Mouse (Mus musculus) embryonic fibroblast, embryonic 13.5 days (primary cell): Measurements from ENCODE around the gene Mpzl1. TPM values are rescaled to one million over a fixed set of nuclear protein-coding genes. Genes with fewer than 3 reads are reported as not detected.

Experiments used
- H3K27ac ChIP-seq: 2 replicates; pipeline ENCODE4 v1.5.1; 2012; ENCODE audit warnings: low read length, control low read depth, inconsistent platforms; ENCODE audit not compliant: insufficient read depth
- H3K4me1 ChIP-seq: 2 replicates; pipeline ENCODE4 v1.6.1; 2011; ENCODE audit warnings: low read length; ENCODE audit not compliant: control insufficient read depth, insufficient read depth
- H3K4me3 ChIP-seq: 2 replicates; pipeline ENCODE4 v1.5.1; 2011; ENCODE audit warnings: mild to moderate bottlenecking, control low read depth, low read length; ENCODE audit not compliant: insufficient read depth
- CTCF ChIP-seq: IDR thresholded peaks from 2 replicates; pipeline ENCODE4 v1.5.1; 2011; ENCODE audit warnings: mild to moderate bottlenecking, control low read depth, low read length, moderate library complexity, borderline replicate concordance; ENCODE audit not compliant: insufficient read depth
- POLR2A ChIP-seq: IDR thresholded peaks from 2 replicates; pipeline ENCODE4 v1.6.1; 2011; ENCODE audit warnings: low read depth, mild to moderate bottlenecking, control low read depth, low read length, moderate library complexity
- polyA plus RNA-seq: library from polyadenylated mRNA; stranded (reverse); fragments of >200 nt; gene quantifications from 2 replicates; pipeline ENCODE4 v1.2.4, GENCODE M21; 2011; ENCODE audit warnings: low read depth; ENCODE audit not compliant: missing spikeins, insufficient read length

The Mpzl1 gene
- polyA plus RNA-seq, 1 experiment = 89.6 TPM

DNA sequence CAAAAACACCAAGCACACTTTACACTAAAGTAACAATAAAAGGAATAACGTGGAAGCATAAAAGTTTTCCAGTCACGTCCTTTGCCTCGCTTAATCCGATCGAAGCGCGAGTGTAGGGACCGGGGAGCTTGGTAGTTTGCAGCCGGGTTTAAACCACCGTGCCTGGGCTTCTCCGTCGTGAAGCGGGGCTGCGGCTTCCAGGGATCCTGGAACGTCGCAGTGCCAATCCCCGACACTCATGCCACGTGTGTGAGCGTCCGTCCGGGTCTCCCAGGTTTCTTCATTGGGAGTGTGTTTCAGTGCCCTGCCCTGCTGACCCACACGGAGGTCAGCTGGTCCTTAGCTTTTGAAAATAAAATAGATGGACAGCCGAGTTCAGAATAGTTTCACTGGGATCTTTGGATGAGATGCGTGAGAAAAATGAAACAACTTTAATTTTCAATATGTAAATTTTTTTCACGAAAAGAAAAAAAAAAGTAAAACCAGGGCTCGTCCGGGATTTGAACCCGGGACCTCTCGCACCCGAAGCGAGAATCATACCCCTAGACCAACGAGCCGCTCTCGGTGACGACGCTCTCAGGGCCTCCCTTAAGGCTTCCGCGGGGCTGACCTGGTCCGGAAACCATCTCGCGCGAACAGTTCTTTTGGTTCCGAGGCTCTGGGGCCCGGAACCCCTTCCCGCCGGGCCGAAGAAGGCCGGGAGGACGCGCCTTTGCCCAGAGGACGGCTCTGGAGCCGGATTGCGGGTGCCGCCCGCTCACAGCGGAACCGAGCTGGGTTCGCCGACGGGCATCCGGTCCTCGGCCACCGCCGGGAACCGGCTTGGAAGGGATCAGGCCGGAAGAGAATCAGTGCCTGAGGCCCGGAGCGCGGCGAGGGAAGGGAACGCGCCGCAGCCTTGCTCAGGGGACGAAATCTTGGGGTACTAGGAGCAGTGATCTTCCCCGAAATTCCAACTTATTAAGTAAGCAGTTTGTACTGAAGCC lies 7.7 kb upstream of the Mpzl1 start:
- no peak for TF ChIP-seq CTCF
- TF ChIP-seq POLR2A = peak; percentile 81
- peak overlapping the region; percentile 92 for H3K4me3 ChIP-seq
- peak overlapping the region; percentile 87 for H3K27ac ChIP-seq
- peaks cover 3% of the 10 kb centered on the region; the same call in 1 of the 2 replicates for H3K4me1 ChIP-seq

DNA sequence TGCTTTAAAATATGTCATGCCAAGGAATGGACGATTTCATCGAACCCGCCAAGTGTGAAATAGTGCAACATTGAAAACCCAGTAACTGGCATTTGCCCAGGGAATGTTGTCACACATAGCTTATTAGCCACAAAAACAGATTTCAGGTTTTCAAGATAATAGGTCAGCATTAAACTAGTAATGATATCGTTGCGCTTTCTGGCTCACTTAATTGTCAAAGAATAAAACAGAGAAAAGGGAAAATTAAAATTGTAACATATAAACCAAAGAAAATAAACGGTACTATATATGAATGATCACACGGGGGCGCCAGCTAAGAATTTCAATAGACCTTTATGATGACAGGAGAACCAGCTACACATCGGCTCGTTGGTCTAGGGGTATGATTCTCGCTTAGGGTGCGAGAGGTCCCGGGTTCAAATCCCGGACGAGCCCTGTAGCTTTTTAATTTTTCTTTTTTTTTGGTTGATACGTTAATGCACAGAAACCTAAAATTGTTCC lies 7.0 kb upstream of the Mpzl1 start:
- H3K4me1 ChIP-seq = peaks cover 3% of the 10 kb centered on the region; the same call in 1 of the 2 replicates
- TF ChIP-seq POLR2A (no peak), CTCF (no peak)

GRCm38 (mm10) chr1:165636289-165636688 lies 2.0 kb upstream of the Mpzl1 start:
- H3K27ac ChIP-seq = no peak overlapping the region
- H3K4me3 ChIP-seq = no peak overlapping the region
- H3K4me1 ChIP-seq = peaks cover 3% of the 10 kb centered on the region; the same call in 1 of the 2 replicates
- TF ChIP-seq CTCF = no peak
- TF ChIP-seq POLR2A = no peak

More for the DNA sequence above, 7.0 kb upstream of the Mpzl1 start:
- Histone ChIP-seq H3K4me3 (peak overlapping the region; percentile 92), H3K27ac (peak overlapping the region; percentile 65)

GRCm38 (mm10) chr1:165635055-165635897 lies 938 bp upstream of the Mpzl1 start:
- H3K4me3 ChIP-seq = peak overlapping the region; percentile 39; the same call in 1 of the 2 replicates
- TF ChIP-seq CTCF (no peak), POLR2A (no peak)
- H3K27ac ChIP-seq = peak overlapping the region; percentile 60
- peaks cover 3% of the 10 kb centered on the region; the same call in 1 of the 2 replicates for H3K4me1 ChIP-seq

GRCm38 (mm10) chr1:165633345-165633744 lies 993 bp downstream of the Mpzl1 start:
- 0 out of 2 replicates have a peak overlapping the region, but pooled peaks have one; percentile 3 for H3K27ac ChIP-seq
- TF ChIP-seq CTCF = no peak
- TF ChIP-seq POLR2A = no peak

DNA sequence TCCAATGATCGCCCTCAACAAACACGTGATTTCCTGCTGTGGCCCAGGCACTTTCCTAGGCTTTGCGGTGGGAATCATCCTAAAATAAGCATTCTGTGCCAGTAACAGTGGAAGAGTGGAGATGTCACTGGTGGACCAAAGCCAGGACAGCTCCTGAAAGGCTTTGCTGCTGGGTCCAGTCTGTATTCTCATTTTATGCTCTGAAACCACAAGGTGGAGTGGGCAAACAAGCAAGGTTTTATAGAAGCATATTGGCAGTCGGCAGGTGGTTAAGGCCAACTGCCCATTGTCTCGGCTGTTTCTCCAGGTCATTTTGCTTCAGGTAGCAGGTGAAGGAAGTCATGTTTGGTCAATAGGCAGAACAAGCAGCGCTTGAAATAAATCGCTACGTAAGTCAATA lies 3.2 kb downstream of the Mpzl1 start:
- peaks cover 7% of the 10 kb centered on the region; the same call in 1 of the 2 replicates for H3K4me1 ChIP-seq

More at GRCm38 (mm10) chr1:165633345-165633744, 993 bp downstream of the Mpzl1 start:
- Histone ChIP-seq H3K4me3 (peak overlapping the region; percentile 87), H3K4me1 (peaks cover 7% of the 10 kb centered on the region; the same call in 1 of the 2 replicates)

GRCm38 (mm10) chr1:165629975-165630374 lies 4.4 kb downstream of the Mpzl1 start:
- TF ChIP-seq POLR2A = no peak
- no peak for TF ChIP-seq CTCF
- H3K4me3 ChIP-seq = no peak overlapping the region
- peaks cover 6% of the 10 kb centered on the region; the same call in 1 of the 2 replicates for H3K4me1 ChIP-seq
- H3K27ac ChIP-seq = no peak overlapping the region

More for the DNA sequence above, 3.2 kb downstream of the Mpzl1 start:
- Histone ChIP-seq H3K4me3 (no peak overlapping the region), H3K27ac (no peak overlapping the region)
- TF ChIP-seq CTCF = no peak
- no peak for TF ChIP-seq POLR2A

DNA sequence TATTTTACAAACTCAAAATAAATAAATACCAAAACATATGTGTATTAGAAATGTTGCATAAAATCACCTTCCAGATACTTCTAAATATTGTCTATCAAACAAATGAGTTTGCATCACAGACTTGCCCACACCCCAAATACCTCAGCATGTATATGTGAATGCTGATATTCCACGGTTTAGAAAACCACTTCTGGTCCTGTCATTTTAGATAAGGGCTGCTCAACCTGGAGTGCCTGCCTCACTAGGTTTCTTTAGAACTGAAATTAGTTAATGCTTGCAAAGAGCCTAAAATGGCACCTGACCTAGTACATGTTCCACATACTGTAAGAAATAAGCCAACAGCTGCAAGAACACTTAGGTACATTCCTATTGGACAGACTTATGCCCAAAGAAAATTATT lies 5.7 kb downstream of the Mpzl1 start:
- Histone ChIP-seq H3K4me3 (no peak overlapping the region), H3K27ac (no peak overlapping the region), H3K4me1 (0 out of 2 replicates have a peak, but pooled peaks cover 4% of the 10 kb centered on the region)
- TF ChIP-seq CTCF (no peak), POLR2A (no peak)

- Histone ChIP-seq H3K4me1 (0 out of 2 replicates have a peak, but pooled peaks cover 4% of the 10 kb centered on the region), H3K4me3 (no peak overlapping the region), H3K27ac (no peak overlapping the region)
- no peak for TF ChIP-seq POLR2A
- no peak for TF ChIP-seq CTCF
Observed at GRCm38 (mm10) chr1:165625896-165626295, 8.4 kb downstream of the Mpzl1 start.
